Mouse (Mus musculus): ENCODE results near the gene 1700019D03Rik. TPM values are rescaled to one million over a fixed set of nuclear protein-coding genes. Genes with fewer than 3 reads are reported as not detected.

1700019D03Rik gene
- polyA plus RNA-seq, 1 experiment from 2014 or later = 2.5 TPM

GRCm38 (mm10) chr1:53018746-53019505 lies 1.1 kb downstream of the 1700019D03Rik start:
- no peaks in the 10 kb centered on the region for H3K27me3 ChIP-seq
- no peaks in the 10 kb centered on the region for H3K4me1 ChIP-seq
- H3K27ac ChIP-seq (replicated peaks) = no peak overlapping the region
- no peak overlapping the region for H3K4me3 ChIP-seq (replicated peaks)
- H3K9ac ChIP-seq = no peak overlapping the region
- no peaks in the 10 kb centered on the region for H3K36me3 ChIP-seq
- WGBS = 63% methylated on average over 3 of the region's 3 CpGs
- H3K4me2 ChIP-seq (replicated peaks) = no peak overlapping the region
- H3K9me3 ChIP-seq (replicated peaks) = no peaks in the 10 kb centered on the region
- ATAC-seq (ENCODE audit: insufficient number of reproducible peaks, low FRiP score, low TSS enrichment, low read depth) = no peak

GRCm38 (mm10) chr1:53015606-53016005 lies 4.4 kb downstream of the 1700019D03Rik start:
- Histone ChIP-seq H3K4me3 (replicated peaks) (no peak overlapping the region), H3K4me1 (no peaks in the 10 kb centered on the region), H3K27ac (replicated peaks) (no peak overlapping the region), H3K9me3 (replicated peaks) (no peaks in the 10 kb centered on the region), H3K36me3 (no peaks in the 10 kb centered on the region), H3K4me2 (replicated peaks) (no peak overlapping the region), H3K9ac (no peak overlapping the region), H3K27me3 (no peaks in the 10 kb centered on the region)
- 72% methylated on average over 5 of the region's 5 CpGs for WGBS
- no peak for ATAC-seq (ENCODE audit: insufficient number of reproducible peaks, low FRiP score, low TSS enrichment, low read depth)

DNA sequence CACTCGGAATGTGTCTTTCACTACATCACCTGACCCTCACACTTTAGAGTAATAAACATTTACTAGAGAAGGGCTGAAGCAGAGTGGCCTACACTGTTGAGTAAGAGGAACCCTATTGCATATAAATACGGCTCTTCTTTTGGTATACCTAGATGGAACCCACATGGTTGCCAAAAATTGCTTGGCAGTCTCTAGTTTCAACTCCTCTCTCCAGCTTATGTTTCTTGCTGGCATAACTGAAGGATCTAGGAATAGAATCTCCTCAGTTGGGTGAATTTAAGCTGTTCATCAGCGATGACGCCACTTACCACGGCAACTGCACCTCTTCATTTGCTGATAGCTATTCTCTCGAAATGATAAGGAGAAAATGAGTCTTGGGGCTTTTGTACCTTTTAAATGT lies 5.3 kb downstream of the 1700019D03Rik start:
- ATAC-seq (ENCODE audit: insufficient number of reproducible peaks, low FRiP score, low TSS enrichment, low read depth) = no peak
- no peak overlapping the region for H3K4me3 ChIP-seq (replicated peaks)
- 82% methylated on average over 6 of the region's 6 CpGs for WGBS

DNA sequence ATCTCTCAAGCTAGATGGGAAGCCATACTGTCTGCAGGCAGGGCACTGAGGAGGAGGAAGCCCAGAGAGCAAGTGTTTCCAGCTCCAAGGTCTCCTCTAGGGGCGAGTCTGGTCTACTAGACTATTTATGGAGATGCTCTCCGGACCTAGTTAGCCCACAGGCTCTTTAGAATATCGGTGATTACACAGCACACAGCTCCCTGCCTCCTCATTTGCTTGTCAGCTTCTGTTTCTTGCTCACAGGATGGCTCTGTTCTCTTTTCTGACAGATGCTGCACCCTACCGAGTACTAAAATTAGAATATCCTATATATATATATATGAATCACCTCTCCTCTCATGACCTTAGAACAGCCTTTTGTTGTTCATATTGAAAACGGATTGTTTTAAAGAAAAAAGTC lies 33.3 kb downstream of the 1700019D03Rik start:
- no peaks in the 10 kb centered on the region for H3K27me3 ChIP-seq
- no peak overlapping the region for H3K4me2 ChIP-seq (replicated peaks)
- H3K4me1 ChIP-seq = no peaks in the 10 kb centered on the region
- no peaks in the 10 kb centered on the region for H3K36me3 ChIP-seq
- no peak overlapping the region for H3K4me3 ChIP-seq (replicated peaks)
- ATAC-seq (ENCODE audit: insufficient number of reproducible peaks, low FRiP score, low TSS enrichment, low read depth) = no peak
- no peak overlapping the region for H3K9ac ChIP-seq
- H3K27ac ChIP-seq (replicated peaks) = no peak overlapping the region
- 64% methylated on average over 5 of the region's 5 CpGs for WGBS
- H3K9me3 ChIP-seq (replicated peaks) = no peaks in the 10 kb centered on the region

More for the DNA sequence above, 5.3 kb downstream of the 1700019D03Rik start:
- Histone ChIP-seq H3K27ac (replicated peaks) (no peak overlapping the region), H3K36me3 (no peaks in the 10 kb centered on the region), H3K27me3 (no peaks in the 10 kb centered on the region), H3K4me2 (replicated peaks) (no peak overlapping the region), H3K9me3 (replicated peaks) (no peaks in the 10 kb centered on the region), H3K9ac (no peak overlapping the region), H3K4me1 (no peaks in the 10 kb centered on the region)

- ATAC-seq (ENCODE audit: insufficient number of reproducible peaks, low FRiP score, low TSS enrichment, low read depth) = no peak
- H3K9me3 ChIP-seq (replicated peaks) = no peaks in the 10 kb centered on the region
- H3K4me2 ChIP-seq (replicated peaks) = no peak overlapping the region
- H3K4me1 ChIP-seq = no peaks in the 10 kb centered on the region
- H3K36me3 ChIP-seq = no peaks in the 10 kb centered on the region
- no peak overlapping the region for H3K4me3 ChIP-seq (replicated peaks)
- no peaks in the 10 kb centered on the region for H3K27me3 ChIP-seq
- WGBS = 62% methylated on average over 5 of the region's 5 CpGs
- H3K9ac ChIP-seq = no peak overlapping the region
- no peak overlapping the region for H3K27ac ChIP-seq (replicated peaks)
Measured at GRCm38 (mm10) chr1:52973198-52973597, 46.8 kb downstream of the 1700019D03Rik start.

GRCm38 (mm10) chr1:52971881-52972503 lies 48.0 kb downstream of the 1700019D03Rik start:
- H3K4me2 ChIP-seq (replicated peaks) = no peak overlapping the region
- H3K4me1 ChIP-seq = no peaks in the 10 kb centered on the region
- no peaks in the 10 kb centered on the region for H3K36me3 ChIP-seq
- H3K9ac ChIP-seq = no peak overlapping the region
- no peak overlapping the region for H3K27ac ChIP-seq (replicated peaks)
- H3K9me3 ChIP-seq (replicated peaks) = no peaks in the 10 kb centered on the region
- ATAC-seq (ENCODE audit: insufficient number of reproducible peaks, low FRiP score, low TSS enrichment, low read depth) = no peak
- no peaks in the 10 kb centered on the region for H3K27me3 ChIP-seq
- H3K4me3 ChIP-seq (replicated peaks) = no peak overlapping the region
- 91% methylated on average over 2 of the region's 2 CpGs for WGBS

GRCm38 (mm10) chr1:52964581-52964980 lies 55.4 kb downstream of the 1700019D03Rik start:
- no peaks in the 10 kb centered on the region for H3K4me1 ChIP-seq
- H3K27me3 ChIP-seq = no peaks in the 10 kb centered on the region
- no peak overlapping the region for H3K27ac ChIP-seq (replicated peaks)
- ATAC-seq (ENCODE audit: insufficient number of reproducible peaks, low FRiP score, low TSS enrichment, low read depth) = no peak
- no peak overlapping the region for H3K9ac ChIP-seq
- 69% methylated on average over 8 of the region's 8 CpGs for WGBS
- H3K36me3 ChIP-seq = no peaks in the 10 kb centered on the region
- H3K9me3 ChIP-seq (replicated peaks) = no peaks in the 10 kb centered on the region
- no peak overlapping the region for H3K4me3 ChIP-seq (replicated peaks)
- H3K4me2 ChIP-seq (replicated peaks) = no peak overlapping the region

DNA sequence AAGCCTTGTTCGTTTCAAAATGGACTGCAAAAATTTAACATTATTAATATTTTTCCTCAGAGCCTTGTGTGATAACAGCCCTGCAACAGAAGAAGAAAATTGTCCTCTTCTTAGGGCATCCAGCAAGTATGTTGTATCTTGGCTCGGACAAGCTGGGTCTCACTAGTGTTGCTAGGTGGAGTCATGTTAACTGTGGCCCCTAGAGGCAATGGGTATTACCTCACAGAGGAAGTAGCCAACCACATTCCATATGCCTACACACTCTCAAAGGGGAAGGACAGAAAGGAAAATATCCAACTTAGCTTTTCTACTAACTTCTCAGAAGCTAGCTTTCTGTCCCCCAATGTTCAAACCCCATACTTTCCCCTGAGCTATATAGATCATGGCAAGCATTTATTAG lies 56.9 kb downstream of the 1700019D03Rik start:
- Histone ChIP-seq H3K4me3 (replicated peaks) (no peak overlapping the region), H3K27ac (replicated peaks) (no peak overlapping the region), H3K4me2 (replicated peaks) (no peak overlapping the region), H3K36me3 (no peaks in the 10 kb centered on the region), H3K4me1 (no peaks in the 10 kb centered on the region), H3K27me3 (no peaks in the 10 kb centered on the region), H3K9ac (no peak overlapping the region), H3K9me3 (replicated peaks) (no peaks in the 10 kb centered on the region)
- 65% methylated on average over 2 of the region's 2 CpGs for WGBS
- no peak for ATAC-seq (ENCODE audit: insufficient number of reproducible peaks, low FRiP score, low TSS enrichment, low read depth)

DNA sequence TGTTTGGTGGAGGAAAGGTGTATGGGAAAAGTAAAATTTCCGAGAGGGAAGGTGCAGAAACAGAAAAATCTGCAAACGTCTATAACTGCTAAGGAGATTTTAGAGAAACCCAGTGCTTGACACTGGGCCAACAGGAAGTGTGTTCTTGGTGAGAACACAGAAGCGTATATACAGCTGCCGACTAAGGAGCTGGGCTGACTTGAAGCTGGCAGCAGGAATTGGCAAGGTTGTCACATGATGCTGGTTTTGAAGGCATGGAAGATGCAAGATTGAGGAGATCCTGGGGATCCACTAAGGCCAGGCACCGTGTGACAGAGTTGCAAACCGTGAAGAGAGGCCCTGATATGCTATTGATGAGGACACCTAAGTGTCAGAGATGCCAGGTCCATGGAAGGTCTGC lies 59.8 kb downstream of the 1700019D03Rik start:
- WGBS = 69% methylated on average over 6 of the region's 6 CpGs

DNA sequence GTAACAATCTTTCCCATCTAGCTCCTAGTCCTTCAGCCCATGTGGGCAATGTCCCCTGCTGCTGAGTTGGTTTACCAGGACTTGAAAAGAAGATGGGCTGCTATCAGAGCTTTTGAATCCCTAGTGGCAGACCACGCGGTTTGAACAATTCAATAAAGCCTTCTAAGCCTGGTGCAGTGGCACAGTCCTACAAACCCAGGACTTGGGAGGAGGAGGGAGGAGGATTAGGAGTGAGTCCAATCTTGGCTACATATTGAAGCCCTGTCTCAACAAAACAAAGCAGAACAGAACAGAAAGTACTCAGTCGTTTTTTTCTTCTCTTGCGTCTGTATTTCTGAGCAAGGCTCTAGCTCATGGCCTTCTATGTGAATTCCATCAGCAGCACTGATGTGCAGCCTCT lies 63.2 kb downstream of the 1700019D03Rik start:
- ATAC-seq (ENCODE audit: insufficient number of reproducible peaks, low FRiP score, low TSS enrichment, low read depth) = no peak
- WGBS = 68% methylated on average over 4 of the region's 4 CpGs
- Histone ChIP-seq H3K36me3 (no peaks in the 10 kb centered on the region), H3K9me3 (replicated peaks) (no peaks in the 10 kb centered on the region), H3K27me3 (no peaks in the 10 kb centered on the region), H3K9ac (no peak overlapping the region), H3K4me2 (replicated peaks) (no peak overlapping the region), H3K27ac (replicated peaks) (no peak overlapping the region), H3K4me1 (peaks cover 12% of the 10 kb centered on the region; the same call in 1 of the 2 replicates), H3K4me3 (replicated peaks) (no peak overlapping the region)

More for the DNA sequence above, 59.8 kb downstream of the 1700019D03Rik start:
- Histone ChIP-seq H3K4me2 (replicated peaks) (no peak overlapping the region), H3K4me3 (replicated peaks) (no peak overlapping the region), H3K4me1 (no peaks in the 10 kb centered on the region), H3K9ac (no peak overlapping the region), H3K36me3 (no peaks in the 10 kb centered on the region), H3K9me3 (replicated peaks) (no peaks in the 10 kb centered on the region), H3K27me3 (no peaks in the 10 kb centered on the region), H3K27ac (replicated peaks) (no peak overlapping the region)
- ATAC-seq (ENCODE audit: insufficient number of reproducible peaks, low FRiP score, low TSS enrichment, low read depth) = no peak

GRCm38 (mm10) chr1:52955102-52955501 lies 64.9 kb downstream of the 1700019D03Rik start:
- no peak for ATAC-seq (ENCODE audit: insufficient number of reproducible peaks, low FRiP score, low TSS enrichment, low read depth)
- Histone ChIP-seq H3K27ac (replicated peaks) (no peak overlapping the region), H3K9ac (no peak overlapping the region), H3K4me1 (peaks cover 12% of the 10 kb centered on the region; the same call in 1 of the 2 replicates), H3K4me2 (replicated peaks) (no peak overlapping the region), H3K36me3 (no peaks in the 10 kb centered on the region), H3K9me3 (replicated peaks) (no peaks in the 10 kb centered on the region), H3K4me3 (replicated peaks) (no peak overlapping the region), H3K27me3 (no peaks in the 10 kb centered on the region)
- 36% methylated on average over 6 of the region's 6 CpGs for WGBS

Data from embryonic facial prominence, embryonic 15.5 days (tissue).